Mouse (Mus musculus) lung, adult 2 months (tissue): ENCODE results near the gene Acp4. TPM values are rescaled to one million over a fixed set of nuclear protein-coding genes. Genes with fewer than 3 reads are reported as not detected.
A peak's percentile ranks its signal among the peaks of the same experiment; 100 is the strongest.

Source experiments
- DNase-seq: peaks from one replicate; pipeline ENCODE4 v3.0.0; 2022
- H3K4me1 ChIP-seq: fragments of 200-500 bp; 2 replicates; pipeline ENCODE4 v1.6.1; 2011; ENCODE audit warnings: low read length; ENCODE audit not compliant: control insufficient read depth, insufficient read depth
- H3K4me3 ChIP-seq: fragments of 200-500 bp; replicated peaks from 2 replicates; pipeline ENCODE3; 2011; ENCODE audit warnings: low read depth, mild to moderate bottlenecking, control low read depth, low read length; ENCODE audit errors: extremely low read depth
- CTCF ChIP-seq: fragments of 200-500 bp; IDR thresholded peaks from 2 replicates; pipeline ENCODE4 v1.5.1; 2011; ENCODE audit warnings: mild to moderate bottlenecking, low read length, control low read depth; ENCODE audit not compliant: insufficient read depth
- POLR2A ChIP-seq: fragments of 200-500 bp; IDR thresholded peaks from 2 replicates; pipeline ENCODE4 v1.6.1; 2011; ENCODE audit warnings: low read depth, mild to moderate bottlenecking, control low read depth, low read length, borderline replicate concordance; ENCODE audit errors: extremely low read depth
- WGBS: fragments of 180-500 bp; shearing (Covaris S2); methylation state at CpG from one replicate; pipeline ENCODE4 v1.1.7; 2018; 5-methylcytosine and 5-hydroxymethylcytosine counted together
- polyA plus RNA-seq: library from polyadenylated mRNA; depleted of rRNA; stranded (reverse); fragments of >200 nt; gene quantifications from 2 replicates; pipeline ENCODE4 v1.2.3, GENCODE M21; 2012

Acp4 gene
- polyA plus RNA-seq, 1 experiment = not detected

DNA sequence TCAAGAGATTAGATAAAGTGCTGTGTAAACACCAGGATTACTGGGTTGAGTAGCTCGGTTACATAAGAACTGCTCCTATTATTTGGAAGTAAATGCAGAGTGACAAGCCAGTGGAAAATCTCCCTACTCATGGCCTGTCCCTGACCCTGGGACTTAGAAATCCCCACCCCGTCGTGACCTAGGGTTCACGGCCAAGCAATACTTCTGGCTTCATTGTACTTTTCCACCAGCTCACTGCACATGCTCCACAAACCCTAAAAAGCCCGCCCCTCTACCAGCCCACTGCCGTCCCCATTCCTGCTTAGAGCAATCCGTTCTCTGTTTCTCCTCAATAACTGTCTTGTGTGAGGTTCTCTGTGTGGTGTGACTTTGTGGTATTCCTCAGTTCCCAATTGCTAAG lies 30.6 kb upstream of the Acp4 start:
- no peaks in the 10 kb centered on the region for H3K4me1 ChIP-seq
- TF ChIP-seq POLR2A (no peak), CTCF (no peak)
- WGBS = 53% methylated on average over 7 of the region's 7 CpGs
- no peak overlapping the region for H3K4me3 ChIP-seq
- no peak for DNase-seq

GRCm38 (mm10) chr7:44281586-44281985 lies 24.4 kb upstream of the Acp4 start:
- Histone ChIP-seq H3K4me3 (no peak overlapping the region), H3K4me1 (no peaks in the 10 kb centered on the region)
- TF ChIP-seq POLR2A = no peak
- no peak for TF ChIP-seq CTCF
- whole genome bisulfite sequencing = 71% methylated on average over 7 of the region's 7 CpGs
- no peak for DNase-seq

DNA sequence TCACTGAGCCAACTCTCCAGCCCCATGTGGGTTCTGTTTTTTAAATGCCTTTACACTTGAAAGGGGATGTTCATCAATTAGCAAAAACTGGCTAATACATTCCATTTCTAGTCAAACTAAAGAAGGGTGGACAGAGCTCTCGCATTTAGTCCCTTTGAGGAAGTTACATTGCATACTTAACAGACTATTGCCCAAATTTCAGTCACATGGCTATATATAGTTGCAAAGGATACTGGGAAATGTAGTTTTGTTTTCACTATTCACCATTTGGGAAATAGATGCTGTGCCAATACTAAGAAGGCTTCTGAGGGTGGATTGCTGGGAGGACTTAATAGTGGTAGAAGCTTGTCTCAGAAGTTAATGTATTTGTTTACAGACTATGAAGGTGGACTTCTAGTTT lies 23.8 kb upstream of the Acp4 start:
- TF ChIP-seq POLR2A (no peak), CTCF (no peak)
- Histone ChIP-seq H3K4me3 (no peak overlapping the region), H3K4me1 (no peaks in the 10 kb centered on the region)
- 43% methylated on average over 1 of the region's 1 CpGs for WGBS
- no peak for DNase-seq

GRCm38 (mm10) chr7:44277250-44277622 lies 20.1 kb upstream of the Acp4 start:
- WGBS = 50% methylated on average over 2 of the region's 2 CpGs
- TF ChIP-seq POLR2A (no peak), CTCF (peak; percentile 56)
- no peak for DNase-seq
- Histone ChIP-seq H3K4me1 (no peaks in the 10 kb centered on the region), H3K4me3 (no peak overlapping the region)

GRCm38 (mm10) chr7:44276461-44277249 lies 19.5 kb upstream of the Acp4 start:
- TF ChIP-seq CTCF (no peak), POLR2A (no peak)
- Histone ChIP-seq H3K4me3 (no peak overlapping the region), H3K4me1 (no peaks in the 10 kb centered on the region)
- WGBS = 64% methylated on average over 10 of the region's 10 CpGs
- no peak for DNase-seq

DNA sequence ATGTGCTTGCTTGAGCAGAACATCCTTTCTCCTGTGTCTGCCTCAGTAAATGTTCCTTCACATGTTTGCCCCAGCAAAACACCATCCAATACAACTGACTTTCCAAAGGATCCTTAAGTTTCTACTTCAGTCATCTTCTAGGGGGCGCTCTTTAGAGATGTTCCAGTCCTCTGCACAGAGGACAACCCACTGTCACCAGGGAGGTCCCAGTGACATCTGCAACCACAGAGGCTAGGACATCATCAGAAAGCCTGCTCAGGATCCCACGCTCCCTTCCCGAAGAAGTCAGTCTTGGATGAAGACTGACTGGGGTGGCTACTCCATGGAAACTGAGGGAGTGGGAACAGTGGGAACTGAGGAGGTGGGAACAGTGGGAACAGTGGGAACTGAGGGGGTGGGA lies 18.4 kb upstream of the Acp4 start:
- no peak for DNase-seq
- H3K4me1 ChIP-seq = no peaks in the 10 kb centered on the region
- TF ChIP-seq CTCF (no peak), POLR2A (no peak)
- 73% methylated on average over 3 of the region's 3 CpGs for WGBS
- no peak overlapping the region for H3K4me3 ChIP-seq

DNA sequence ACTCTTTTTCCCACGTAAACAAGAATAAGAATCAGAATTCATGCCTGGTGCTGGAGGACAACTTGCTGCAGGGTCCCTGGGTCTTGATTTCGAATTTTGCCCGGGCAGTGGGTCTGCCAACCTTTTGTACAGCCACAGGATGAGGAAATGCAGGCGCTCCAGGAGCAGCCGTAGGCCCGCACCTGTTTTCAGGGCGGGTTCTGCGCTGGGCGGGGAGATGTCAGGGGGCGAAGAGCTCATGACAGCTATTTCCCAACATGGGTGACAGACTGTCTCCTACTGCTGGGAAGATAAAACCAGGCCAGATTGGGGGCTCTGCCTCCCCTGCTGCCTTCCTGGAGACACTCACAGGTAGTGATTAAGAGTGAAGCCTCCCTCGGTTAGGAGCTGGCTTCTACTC lies 16.9 kb upstream of the Acp4 start:
- Histone ChIP-seq H3K4me1 (no peaks in the 10 kb centered on the region), H3K4me3 (no peak overlapping the region)
- no peak for TF ChIP-seq POLR2A
- no peak for TF ChIP-seq CTCF
- 36% methylated on average over 11 of the region's 11 CpGs for WGBS
- no peak for DNase-seq

- TF ChIP-seq CTCF (no peak), POLR2A (no peak)
- no peaks in the 10 kb centered on the region for H3K4me1 ChIP-seq
- DNase-seq = no peak
- H3K4me3 ChIP-seq = no peak overlapping the region
- WGBS = 67% methylated on average over 7 of the region's 7 CpGs
Observed at GRCm38 (mm10) chr7:44273446-44273845, 16.3 kb upstream of the Acp4 start.

- no peaks in the 10 kb centered on the region for H3K4me1 ChIP-seq
- 79% methylated on average over 7 of the region's 7 CpGs for WGBS
- H3K4me3 ChIP-seq = no peak overlapping the region
- no peak for TF ChIP-seq CTCF
- no peak for TF ChIP-seq POLR2A
- DNase-seq = no peak
Observed at GRCm38 (mm10) chr7:44272546-44272945, 15.4 kb upstream of the Acp4 start.

DNA sequence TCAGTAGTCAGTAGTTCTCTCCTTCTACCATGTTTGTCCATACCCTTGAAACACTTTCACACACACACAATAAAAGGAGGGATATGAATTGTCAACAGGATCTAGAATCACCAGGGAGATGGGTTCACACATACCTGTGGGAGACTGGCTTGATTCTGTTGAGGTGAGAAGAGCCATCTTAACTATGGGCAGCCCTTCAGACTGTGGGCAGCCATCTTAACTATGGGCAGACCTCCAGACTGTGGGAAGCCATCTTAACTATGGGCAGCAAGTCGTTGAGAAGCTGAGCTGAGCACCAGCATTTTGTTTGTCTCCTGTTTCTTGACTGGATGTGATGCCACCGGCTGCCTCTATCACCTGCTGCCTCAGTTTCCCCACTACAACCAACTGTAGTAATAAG lies 14.1 kb upstream of the Acp4 start:
- no peak overlapping the region for H3K4me3 ChIP-seq
- H3K4me1 ChIP-seq = no peaks in the 10 kb centered on the region
- WGBS = 68% methylated on average over 2 of the region's 2 CpGs
- TF ChIP-seq POLR2A = no peak
- no peak for TF ChIP-seq CTCF
- DNase-seq = no peak
